Mouse (Mus musculus) kidney, adult 9 months (tissue): ENCODE results near the gene Slc38a9.

Source experiments
- DNase-seq: peaks from one replicate; pipeline ENCODE4 v3.0.0; 2022

Gene Slc38a9

GRCm38 (mm10) chr13:112747808-112748430 lies 87.4 kb downstream of the Slc38a9 start:
- DNase-seq, result no peak

- DNase-seq, result no peak
Observed at GRCm38 (mm10) chr13:112748808-112749510, 88.4 kb downstream of the Slc38a9 start.

- no peak for DNase-seq
Observed at GRCm38 (mm10) chr13:112749881-112750280, 89.3 kb downstream of the Slc38a9 start.

- peak; percentile 62 for DNase-seq
Observed at GRCm38 (mm10) chr13:112751454-112752308, 91.1 kb downstream of the Slc38a9 start.

- DNase-seq, result no peak
Observed at GRCm38 (mm10) chr13:112752309-112752975, 91.9 kb downstream of the Slc38a9 start.

DNA sequence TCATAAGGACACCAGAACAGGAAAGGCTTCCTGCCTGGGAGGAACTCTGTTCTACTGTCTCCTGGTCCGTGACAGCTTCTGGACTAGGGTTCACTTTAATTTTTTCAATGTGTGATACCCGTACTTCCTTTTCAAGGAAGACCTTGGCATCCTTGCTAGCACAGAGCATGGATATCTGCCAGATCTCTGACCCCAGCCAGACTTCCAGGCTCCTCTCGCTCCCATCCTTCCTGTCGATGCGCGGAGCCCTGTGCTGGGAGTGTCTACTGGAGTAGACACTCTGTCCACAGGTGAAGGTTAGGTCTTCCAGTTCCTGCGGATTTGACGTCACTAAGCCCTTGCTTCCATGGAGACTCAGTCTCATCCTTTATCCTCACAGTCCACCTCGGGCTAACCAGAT lies 93.0 kb downstream of the Slc38a9 start:
- peak; percentile 82 for DNase-seq

GRCm38 (mm10) chr13:112754871-112755270 lies 94.3 kb downstream of the Slc38a9 start:
- no peak for DNase-seq

GRCm38 (mm10) chr13:112755507-112756010 lies 95.0 kb downstream of the Slc38a9 start:
- DNase-seq, result no peak

DNA sequence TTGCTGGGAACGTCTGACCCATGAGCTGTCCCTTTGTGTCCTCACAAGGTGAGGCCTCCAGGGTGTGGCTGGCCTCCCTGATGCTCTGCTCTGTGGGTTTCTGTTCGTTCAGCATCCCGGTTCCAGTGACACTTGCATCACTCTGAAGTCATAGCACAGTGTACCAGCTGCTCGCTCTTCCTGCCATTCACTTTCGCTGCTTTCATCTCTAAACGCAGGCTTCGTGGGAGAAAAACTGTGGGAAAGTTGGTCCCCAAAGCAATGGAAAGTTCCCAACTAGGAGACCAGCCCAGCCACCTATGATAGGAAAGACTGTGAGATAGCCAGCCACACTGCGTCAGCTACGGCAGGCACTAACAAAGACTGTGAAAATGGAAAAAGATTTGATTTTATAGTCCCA lies 96.8 kb downstream of the Slc38a9 start:
- DNase-seq, result no peak

DNA sequence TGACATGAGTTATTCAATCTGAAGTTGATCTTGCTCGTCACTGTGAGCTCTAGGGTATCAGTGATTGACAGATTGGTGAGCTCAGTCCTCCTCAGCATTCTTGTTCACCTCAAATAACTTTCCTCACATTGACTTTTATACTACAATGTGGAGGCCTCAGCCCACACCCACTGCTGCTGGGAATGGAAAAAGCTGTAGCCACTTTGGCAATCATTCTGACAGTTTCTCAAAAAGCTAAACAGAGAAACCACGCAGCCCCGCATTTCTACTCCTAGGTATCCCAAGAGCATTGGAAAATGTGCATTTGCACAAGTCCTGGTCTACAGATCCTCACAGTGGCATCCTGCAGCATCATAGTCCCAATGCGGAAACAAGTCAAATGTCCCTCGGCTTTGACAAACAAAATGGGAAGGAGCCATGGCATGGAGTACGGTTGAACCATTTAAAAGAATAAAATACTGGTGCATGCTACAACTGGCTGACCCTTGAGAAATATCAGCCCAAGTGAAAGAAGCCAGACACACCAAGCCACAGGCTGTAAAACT lies 98.1 kb downstream of the Slc38a9 start:
- no peak for DNase-seq

DNA sequence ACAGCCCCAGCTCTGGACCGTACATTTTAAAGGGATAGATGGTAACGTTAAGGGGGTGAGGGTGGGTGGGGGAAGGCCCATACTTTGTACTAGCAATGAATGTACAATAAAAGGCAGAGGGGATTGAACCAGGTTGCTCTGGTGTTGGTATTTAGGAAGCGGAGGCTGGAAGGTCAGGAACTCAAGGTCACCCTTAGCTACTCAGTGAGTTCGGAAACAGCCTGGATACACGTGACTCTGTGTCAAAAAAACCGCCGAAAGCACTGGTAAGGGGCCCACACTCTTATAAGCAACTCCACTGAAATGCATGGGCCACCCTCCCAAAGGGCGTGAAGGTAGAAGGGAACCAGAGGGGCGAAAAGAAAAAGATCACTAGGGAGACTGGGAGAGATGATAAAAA lies 98.8 kb downstream of the Slc38a9 start:
- no peak for DNase-seq

DNA sequence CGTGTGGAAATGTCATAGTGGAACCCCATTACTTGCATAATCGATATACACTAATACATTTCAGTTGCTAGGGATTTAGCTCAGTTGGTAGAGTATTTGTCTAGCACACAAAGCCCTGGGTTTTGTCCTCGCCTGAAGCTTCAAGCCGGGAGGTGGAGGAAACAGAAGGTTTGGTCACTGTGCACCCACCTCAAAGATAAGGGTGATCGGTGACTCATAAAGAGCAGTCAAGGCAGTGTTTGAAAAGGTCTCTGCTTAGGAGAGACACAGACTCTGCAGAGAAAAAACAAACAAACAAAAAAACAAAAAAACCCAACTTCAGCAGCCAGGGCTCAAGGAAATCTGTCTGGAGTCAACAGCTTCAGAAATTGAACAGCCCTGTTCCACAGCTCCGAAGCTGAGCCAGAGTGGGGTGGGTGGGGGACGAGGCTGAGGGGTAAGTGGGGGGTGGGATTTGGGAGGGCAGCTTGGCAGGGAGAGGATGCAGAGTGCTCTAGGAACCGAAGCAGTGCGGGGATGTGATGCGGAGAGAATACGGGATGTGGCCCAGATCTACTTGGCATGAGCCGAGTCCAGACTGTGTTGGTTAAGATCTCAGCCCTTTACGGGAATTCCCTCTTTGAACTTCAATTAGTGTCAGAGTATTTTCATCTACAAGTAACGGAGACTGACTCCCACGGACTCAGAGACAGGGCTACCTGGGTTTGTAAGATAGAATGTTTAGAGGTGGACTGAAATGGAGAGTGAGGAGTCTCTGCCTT lies 99.4 kb downstream of the Slc38a9 start:
- no peak for DNase-seq

GRCm38 (mm10) chr13:112760538-112760881 lies 100.0 kb downstream of the Slc38a9 start:
- no peak for DNase-seq

- peak; percentile 60 for DNase-seq
Observed at GRCm38 (mm10) chr13:112761787-112762186, 101.2 kb downstream of the Slc38a9 start.

- DNase-seq, result no peak
Observed at GRCm38 (mm10) chr13:112762548-112762947, 102.0 kb downstream of the Slc38a9 start.

DNA sequence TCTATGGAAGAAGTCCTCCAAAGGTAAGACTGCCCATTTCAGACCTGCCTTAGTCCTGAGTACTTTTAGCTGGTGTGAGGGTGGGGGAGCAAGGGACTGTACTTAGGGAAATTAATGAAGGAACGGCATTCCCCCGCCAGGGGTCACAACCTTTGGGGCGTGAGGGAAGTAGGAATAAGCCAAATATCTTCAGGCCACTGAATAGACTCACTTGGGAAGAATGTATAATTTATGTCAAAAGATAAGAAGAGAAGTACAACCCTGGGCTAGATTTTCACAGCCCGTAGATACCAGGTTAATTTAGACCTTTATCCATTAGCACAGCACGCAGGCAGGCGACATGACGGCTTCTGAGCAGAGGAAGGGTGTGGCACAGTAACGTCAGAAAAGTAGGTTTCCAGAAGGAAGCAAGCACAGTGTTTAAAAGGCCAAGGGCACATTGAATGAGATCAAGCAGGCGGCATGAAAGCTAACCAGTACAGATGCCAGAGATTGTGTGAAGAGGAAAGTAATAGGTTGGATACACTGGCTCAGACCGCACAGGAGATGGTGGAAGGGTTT lies 103.1 kb downstream of the Slc38a9 start:
- peak; percentile 68 for DNase-seq

- peak; percentile 81 for DNase-seq
Observed at GRCm38 (mm10) chr13:112764556-112764955, 104.0 kb downstream of the Slc38a9 start.

- DNase-seq, result peak; percentile 59
Observed at GRCm38 (mm10) chr13:112765654-112766053, 105.1 kb downstream of the Slc38a9 start.

GRCm38 (mm10) chr13:112770528-112771328 lies 110.2 kb downstream of the Slc38a9 start:
- no peak for DNase-seq

DNA sequence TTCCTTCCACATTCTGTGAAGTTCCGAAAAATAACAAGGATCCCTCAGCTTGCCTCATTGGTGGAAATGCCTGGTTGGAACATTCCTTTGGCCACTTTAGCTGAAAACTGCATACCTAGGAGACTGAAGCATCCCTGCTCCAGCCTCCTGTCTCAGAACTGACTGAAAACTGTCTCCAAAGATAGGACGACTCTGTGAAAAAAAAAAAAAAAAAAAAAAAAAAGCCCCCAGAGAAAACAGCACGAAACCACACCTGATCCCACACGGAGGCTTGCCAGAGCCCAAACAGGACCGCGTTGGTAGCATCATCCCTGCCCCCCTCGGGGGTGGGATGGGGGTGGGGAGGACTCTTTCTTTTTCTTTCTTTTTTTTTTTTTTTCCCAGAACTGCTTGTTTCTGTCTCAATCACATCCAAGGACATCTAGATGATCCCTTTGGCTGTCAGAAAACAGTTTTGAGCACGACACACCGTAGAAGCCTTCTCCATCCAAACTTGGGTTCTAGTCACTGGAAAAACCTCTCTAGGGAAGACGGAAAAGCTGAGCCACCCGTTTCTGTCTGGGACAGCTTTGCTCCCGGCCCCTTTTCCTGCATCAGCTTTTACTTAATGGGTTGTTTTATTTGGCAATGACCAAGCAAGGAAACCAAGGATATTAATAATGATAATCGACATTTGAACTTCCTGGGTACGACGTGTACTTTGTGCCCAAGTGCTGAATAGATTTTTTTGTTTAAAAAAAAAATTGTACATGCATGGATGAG lies 111.1 kb downstream of the Slc38a9 start:
- DNase-seq, result peak; percentile 75
